In genomic region chr9:110294786-110295185, GRCm38 (mm10) we compare ENCODE assay signal across 24 mouse cellular contexts. TPM values are rescaled to one million over a fixed set of nuclear protein-coding genes. Genes with fewer than 3 reads are reported as not detected.
"Had no signal": no experiment of that assay in that cellular context is flagged by ENCODE, and none has a peak within 500 bp of the region (broad histone marks: within the 10 kb centered on the region; RNA-seq: fewer than 3 reads in every experiment).

No protein-coding gene starts in this region.

- H3K4me1 ChIP-seq: kidney, embryonic 15.5 days; limb, embryonic 12.5 days; limb, embryonic 15.5 days; liver, embryonic 12.5 days; liver, embryonic 15.5 days; stomach, embryonic 15.5 days had no signal

- H3K4me3 ChIP-seq: kidney, embryonic 15.5 days; limb, embryonic 12.5 days; limb, embryonic 15.5 days; liver, embryonic 12.5 days; liver, embryonic 15.5 days; midbrain, embryonic 12.5 days; myocyte; neural tube, embryonic 13.5 days; stomach, embryonic 15.5 days had no signal

- H3K36me3 ChIP-seq: kidney, embryonic 15.5 days; limb, embryonic 12.5 days; limb, embryonic 15.5 days; liver, embryonic 12.5 days; liver, embryonic 15.5 days; midbrain, embryonic 12.5 days; neural tube, embryonic 13.5 days; stomach, embryonic 15.5 days had no signal

- H3K9me3 ChIP-seq: kidney, embryonic 15.5 days; limb, embryonic 12.5 days; limb, embryonic 15.5 days; liver, embryonic 12.5 days; liver, embryonic 15.5 days; midbrain, embryonic 12.5 days; neural tube, embryonic 13.5 days; stomach, embryonic 15.5 days had no signal

- H3K4me2 ChIP-seq: kidney, embryonic 15.5 days; limb, embryonic 12.5 days; limb, embryonic 15.5 days; liver, embryonic 12.5 days; liver, embryonic 15.5 days; midbrain, embryonic 12.5 days; neural tube, embryonic 13.5 days; stomach, embryonic 15.5 days had no signal

- H3K27ac ChIP-seq: kidney, embryonic 15.5 days; limb, embryonic 12.5 days; limb, embryonic 15.5 days; liver, embryonic 12.5 days; liver, embryonic 15.5 days; midbrain, embryonic 12.5 days; neural tube, embryonic 13.5 days; stomach, embryonic 15.5 days had no signal

- ATAC-seq: liver, embryonic 12.5 days; midbrain, embryonic 16.5 days had no signal

- DNase-seq: kidney, adult 11 months; kidney, adult 8-10 months; kidney, postnatal 10 days; kidney, postnatal 36 days; layer of hippocampus, postnatal 36 days; left cerebral cortex, postnatal 4 days; lung, adult 2 months; lung, postnatal 14 days; lung, postnatal 4 days; right cerebral cortex, postnatal 4 days; thymus, adult 2 months; thymus, postnatal 14 days; thymus, postnatal 4 days had no signal

- H3K27me3 ChIP-seq: kidney, embryonic 15.5 days; limb, embryonic 12.5 days; limb, embryonic 15.5 days; liver, embryonic 12.5 days; liver, embryonic 15.5 days; midbrain, embryonic 12.5 days; neural tube, embryonic 13.5 days; stomach, embryonic 15.5 days had no signal

- H3K9ac ChIP-seq: kidney, embryonic 15.5 days; limb, embryonic 12.5 days; limb, embryonic 15.5 days; liver, embryonic 12.5 days; liver, embryonic 15.5 days; midbrain, embryonic 12.5 days; neural tube, embryonic 13.5 days; stomach, embryonic 15.5 days had no signal

RNA-seq across cellular contexts. Expression of gene Cspg5, which starts 51.2 kb away (rescaled TPM):
- total RNA-seq: monocyte, adult 5-6 weeks had no signal
